11 mouse cellular contexts compared by ENCODE assay signal in genomic region chr5:37967106-37967913, GRCm38 (mm10).
DNase-seq lines count a peak whose midpoint lies in the region; ATAC-seq and TF ChIP-seq lines count a peak whose summit lies in the region.
"Had no signal": no experiment of that assay in that cellular context is flagged by ENCODE, and none has a peak within 500 bp of the region (broad histone marks: within the 10 kb centered on the region; RNA-seq: fewer than 3 reads in every experiment).

No protein-coding gene starts in this region.

- no peak overlapping the region for H3K27ac ChIP-seq in heart, postnatal 0 days (ENCODE audit: low read depth)
- H3K27ac ChIP-seq in limb, embryonic 11.5 days (replicated peaks; ENCODE audit: low read depth, low read length): peak overlapping the region; percentile 43
- H3K27ac ChIP-seq in thymus, adult 2 months (ENCODE audit: control insufficient read depth, insufficient read depth, low read length): no peak overlapping the region

- H3K4me2 ChIP-seq in heart, postnatal 0 days (ENCODE audit: low read depth, low read length): peak overlapping the region; percentile 2; the same call in 1 of the 2 replicates
- H3K4me2 ChIP-seq in limb, embryonic 11.5 days (ENCODE audit: low read depth, severe bottlenecking): peak overlapping the region; percentile 24; the same call in 1 of the 2 replicates

- H3K9me3 ChIP-seq in heart, postnatal 0 days (replicated peaks; ENCODE audit: control insufficient read depth, low read length): 0 out of 2 replicates have a peak, but pooled peaks cover 3% of the 10 kb centered on the region
- peaks cover 10% of the 10 kb centered on the region; the same call in 1 of the 2 replicates for H3K9me3 ChIP-seq in E14TG2a.4 (ENCODE audit: low read length)
- H3K9me3 ChIP-seq in limb, embryonic 11.5 days (ENCODE audit: control insufficient read depth, low read length): no peaks in the 10 kb centered on the region

- WGBS in heart, postnatal 0 days: 13% methylated on average over 23 of the region's 23 CpGs
- 2% methylated on average over 23 of the region's 23 CpGs for WGBS in limb, embryonic 11.5 days
- 14% methylated on average over 23 of the region's 23 CpGs for WGBS in thymus, adult 2 months

- no peak for TF ChIP-seq EP300 in heart, postnatal 0 days (IDR thresholded peaks at IDR 0.05; ENCODE audit: low read depth)

- no peak for DNase-seq in heart, postnatal 0 days (ENCODE audit: low spot score)
- DNase-seq in heart, postnatal 4 days: no peak
- DNase-seq in R1 (ENCODE audit: low read depth, low spot score): peak; percentile 71
- DNase-seq in limb, embryonic 11.5 days (ENCODE audit: low spot score): peak; percentile 78
- DNase-seq in thymus, postnatal 25 days: no peak
- no peak for DNase-seq in thymus, adult 2 months
- DNase-seq: adrenal gland, adult 2 months; cerebellum, adult 8-10 months; kidney, adult 11 months had no signal

- no peaks in the 10 kb centered on the region for H3K4me1 ChIP-seq in heart, postnatal 0 days (ENCODE audit: control insufficient read depth, insufficient read depth)
- H3K4me1 ChIP-seq in E14TG2a.4 (replicated peaks; ENCODE audit: low read depth, low read length): peaks cover 75% of the 10 kb centered on the region
- peaks cover 36% of the 10 kb centered on the region for H3K4me1 ChIP-seq in limb, embryonic 11.5 days (ENCODE audit: control insufficient read depth, insufficient read depth, low read length)
- no peaks in the 10 kb centered on the region for H3K4me1 ChIP-seq in thymus, adult 2 months (replicated peaks; ENCODE audit: control insufficient read depth, insufficient read depth, low read length)

- no peak for ATAC-seq in heart, postnatal 0 days (ENCODE audit: insufficient read depth, low read depth)
- ATAC-seq in limb, embryonic 11.5 days (ENCODE audit: insufficient number of reproducible peaks, low FRiP score, low TSS enrichment, low read depth): 0 out of 2 replicates have a peak, but pooled peaks have one; percentile 13
- ATAC-seq in erythroblast, adult 5-6 weeks (replicated peaks; ENCODE audit: low FRiP score, poor library complexity, severe bottlenecking): no peak

- peaks cover 47% of the 10 kb centered on the region for H3K27me3 ChIP-seq in heart, postnatal 0 days (ENCODE audit: control insufficient read depth, insufficient read depth, low read length)
- peaks cover 47% of the 10 kb centered on the region for H3K27me3 ChIP-seq in E14TG2a.4 (ENCODE audit: insufficient read depth, low read length)
- H3K27me3 ChIP-seq in limb, embryonic 11.5 days (ENCODE audit: control insufficient read depth, insufficient read depth, low read length): peaks cover 6% of the 10 kb centered on the region; the same call in 1 of the 2 replicates
- 0 out of 2 replicates have a peak, but pooled peaks cover 2% of the 10 kb centered on the region for H3K27me3 ChIP-seq in thymus, adult 2 months (ENCODE audit: control insufficient read depth, insufficient read depth, low read length)

- H3K36me3 ChIP-seq in heart, postnatal 0 days (replicated peaks; ENCODE audit: control insufficient read depth, insufficient read depth, low read length): no peaks in the 10 kb centered on the region
- no peaks in the 10 kb centered on the region for H3K36me3 ChIP-seq in E14TG2a.4 (ENCODE audit: insufficient read depth, low read length)
- H3K36me3 ChIP-seq in limb, embryonic 11.5 days (ENCODE audit: control insufficient read depth, insufficient read depth, low read length): no peaks in the 10 kb centered on the region
- H3K36me3 ChIP-seq in thymus, adult 2 months (ENCODE audit: control insufficient read depth, insufficient read depth, low read length): no peaks in the 10 kb centered on the region

- H3K4me3 ChIP-seq in heart, postnatal 0 days (ENCODE audit: low read depth, low read length): 0 out of 2 replicates have a peak overlapping the region, but pooled peaks have one; percentile 9
- peak overlapping the region; percentile 53 for H3K4me3 ChIP-seq in E14TG2a.4 (replicated peaks; ENCODE audit: low read length)
- no peak overlapping the region for H3K4me3 ChIP-seq in limb, embryonic 11.5 days (ENCODE audit: low read depth, low read length)
- no peak overlapping the region for H3K4me3 ChIP-seq in thymus, adult 2 months (ENCODE audit: control insufficient read depth, insufficient read depth, low read length)

- H3K9ac ChIP-seq in heart, postnatal 0 days (replicated peaks; ENCODE audit: low read depth, low read length): no peak overlapping the region
- H3K9ac ChIP-seq in limb, embryonic 11.5 days (ENCODE audit: low read length): no peak overlapping the region

- TF ChIP-seq CTCF in heart, postnatal 0 days (IDR thresholded peaks at IDR 0.05; ENCODE audit: low read depth): no peak
- no peak for TF ChIP-seq CTCF in E14TG2a.4 (conservative IDR thresholded peaks at IDR 0.05; ENCODE audit: low read length)
- no peak for TF ChIP-seq CTCF in thymus, adult 2 months (IDR thresholded peaks at IDR 0.05; ENCODE audit: borderline replicate concordance, control insufficient read depth, extremely low read depth, insufficient read depth, low read length, poor library complexity)

- no peak for TF ChIP-seq POLR2A in thymus, adult 2 months (IDR thresholded peaks at IDR 0.05; ENCODE audit: control insufficient read depth, extremely low read depth, insufficient read depth, low read length, poor library complexity)

Comparison
In these comparisons a context has a peak if more than half of its experiments do, and no peak if none do; other contexts are left out.
1. DNase-seq: peak in R1 (single experiment) and limb, embryonic 11.5 days (single experiment); none in heart, postnatal 0 days (single experiment), heart, postnatal 4 days (single experiment), thymus, postnatal 25 days (single experiment) and thymus, adult 2 months (single experiment).
2. H3K4me3 ChIP-seq: peak in heart, postnatal 0 days (single experiment) and E14TG2a.4 (single experiment); none in limb, embryonic 11.5 days (single experiment) and thymus, adult 2 months (single experiment).